Mouse (Mus musculus) intestine, embryonic 14.5 days (tissue): ENCODE results near the gene Inpp5a. TPM values are rescaled to one million over a fixed set of nuclear protein-coding genes. Genes with fewer than 3 reads are reported as not detected.

Source experiments
- ATAC-seq: fragments of 200-750 bp; cut with Nextera tagmentation; replicated peaks from 2 replicates; pipeline ENCODE4 v1.8.0; 2017; ENCODE audit warnings: low read depth, moderate number of reproducible peaks, moderate TSS enrichment, moderate library complexity; ENCODE audit not compliant: low FRiP score, low TSS enrichment
- DNase-seq: peaks from one replicate; pipeline ENCODE4 v3.0.0-alpha.2; 2018; ENCODE audit warnings: low spot score
- H3K27ac ChIP-seq: fragments of 300-500 bp; sonication (generic); 2 replicates; pipeline ENCODE4 v1.5.1; 2014; ENCODE audit warnings: low read depth, mild to moderate bottlenecking, control low read depth
- H3K27me3 ChIP-seq: fragments of 300-500 bp; sonication (generic); replicated peaks from 2 replicates; pipeline ENCODE4 v1.6.1; 2014; ENCODE audit warnings: low read length, control low read depth; ENCODE audit not compliant: control insufficient read depth, insufficient read depth
- H3K36me3 ChIP-seq: fragments of 300-500 bp; sonication (generic); 2 replicates; pipeline ENCODE4 v1.6.1; 2014; ENCODE audit warnings: low read length, control low read depth; ENCODE audit not compliant: control insufficient read depth, insufficient read depth
- H3K4me1 ChIP-seq: fragments of 300-500 bp; sonication (generic); replicated peaks from 2 replicates; pipeline ENCODE4 v1.6.1; 2014; ENCODE audit warnings: low read length, control low read depth, mixed read lengths; ENCODE audit not compliant: control insufficient read depth, insufficient read depth
- H3K4me2 ChIP-seq: fragments of 300-500 bp; sonication (generic); 2 replicates; pipeline ENCODE4 v1.6.1; 2014; ENCODE audit warnings: low read length
- H3K4me3 ChIP-seq: fragments of 300-500 bp; sonication (generic); 2 replicates; pipeline ENCODE4 v1.5.1; 2014; ENCODE audit warnings: low read depth, low read length, control low read depth, mixed read lengths
- H3K9ac ChIP-seq: fragments of 300-500 bp; sonication (generic); 2 replicates; pipeline ENCODE4 v1.6.1; 2014; ENCODE audit warnings: mild to moderate bottlenecking, low read length
- H3K9me3 ChIP-seq: fragments of 300-500 bp; sonication (generic); 2 replicates; pipeline ENCODE4 v1.6.1; 2016; ENCODE audit warnings: low read length, control low read depth; ENCODE audit not compliant: control insufficient read depth
- WGBS: fragments of 180-500 bp; shearing (Covaris S2); extraction: QIAGEN DNeasy Blood & Tissue Kit; methylation state at CpG from one replicate; pipeline ENCODE4 v1.1.7; 2014; 5-methylcytosine and 5-hydroxymethylcytosine counted together
- polyA plus RNA-seq: library from polyadenylated mRNA; unstranded; fragments of >200 nt; fragmentation: Nextera tagmentation; extraction: Ambion mirVana; gene quantifications from 2 replicates; pipeline ENCODE4 v1.2.1, GENCODE M21; 2014

Inpp5a gene
- polyA plus RNA-seq, 1 experiment from 2014 or later: 49.8 TPM

GRCm38 (mm10) chr7:139622568-139622967 lies 233.7 kb downstream of the Inpp5a start:
- Histone ChIP-seq H3K27me3 (no peaks in the 10 kb centered on the region), H3K9ac (no peak overlapping the region), H3K4me2 (no peak overlapping the region), H3K36me3 (no peaks in the 10 kb centered on the region), H3K27ac (no peak overlapping the region), H3K4me1 (no peaks in the 10 kb centered on the region), H3K4me3 (no peak overlapping the region), H3K9me3 (no peaks in the 10 kb centered on the region)
- no peak for DNase-seq
- ATAC-seq: no peak
- 83% methylated on average over 13 of the region's 13 CpGs for WGBS

- no peaks in the 10 kb centered on the region for H3K27me3 ChIP-seq
- H3K36me3 ChIP-seq: no peaks in the 10 kb centered on the region
- 83% methylated on average over 9 of the region's 9 CpGs for whole genome bisulfite sequencing
- DNase-seq (no peak), ATAC-seq (no peak)
- no peak overlapping the region for H3K27ac ChIP-seq
- no peak overlapping the region for H3K4me2 ChIP-seq
- no peak overlapping the region for H3K9ac ChIP-seq
- H3K4me3 ChIP-seq: no peak overlapping the region
- H3K9me3 ChIP-seq: no peaks in the 10 kb centered on the region
- no peaks in the 10 kb centered on the region for H3K4me1 ChIP-seq
These were observed 236.2 kb downstream of the Inpp5a start for GRCm38 (mm10) chr7:139625156-139625555.

Other genes starting within 250 kb of the Inpp5a start
- gene Lrrc27, start 176.1 kb upstream of the Inpp5a start, polyA plus RNA-seq: 4.7 and 4.9 TPM in 2 replicates
- 0.12 and 0.15 TPM in 2 replicates for gene Stk32c, start 175.8 kb upstream of the Inpp5a start, polyA plus RNA-seq
- gene Pwwp2b, start 140.6 kb upstream of the Inpp5a start, polyA plus RNA-seq: 15.9 and 17.3 TPM in 2 replicates
- gene Nkx6-2, start 193.7 kb downstream of the Inpp5a start, polyA plus RNA-seq: 0.41 TPM in 1 of 2 replicates, not detected in the other